Mouse (Mus musculus) cortical plate, adult 2 months (tissue): ENCODE results near the gene Tmem52. TPM values are rescaled to one million over a fixed set of nuclear protein-coding genes. Genes with fewer than 3 reads are reported as not detected.
"Not testable (repeated sequence)": the region's sequence is repeated elsewhere in the genome, so short reads cannot be mapped to it uniquely, and the experiment has no call there.

Source experiments
- H3K27ac ChIP-seq: fragments of 200-500 bp; 2 replicates; pipeline ENCODE4 v1.5.1; 2012; ENCODE audit warnings: low read length, control low read depth, inconsistent platforms; ENCODE audit not compliant: insufficient read depth
- H3K4me1 ChIP-seq: fragments of 200-500 bp; 2 replicates; pipeline ENCODE4 v1.6.1; 2011; ENCODE audit warnings: low read length; ENCODE audit not compliant: control insufficient read depth, insufficient read depth
- H3K4me3 ChIP-seq: fragments of 200-500 bp; 2 replicates; pipeline ENCODE4 v1.5.1; 2011; ENCODE audit warnings: mild to moderate bottlenecking, low read length, control low read depth; ENCODE audit not compliant: insufficient read depth
- CTCF ChIP-seq: fragments of 200-500 bp; IDR thresholded peaks from 2 replicates; pipeline ENCODE4 v1.5.1; 2011; ENCODE audit warnings: mild to moderate bottlenecking, control low read depth, low read length; ENCODE audit not compliant: insufficient read depth; ENCODE audit errors: extremely low read depth
- POLR2A ChIP-seq: fragments of 200-500 bp; IDR thresholded peaks from 2 replicates; pipeline ENCODE4 v1.6.1; 2011; ENCODE audit warnings: mild to moderate bottlenecking, low read length, control low read depth; ENCODE audit not compliant: insufficient read depth; ENCODE audit errors: extremely low read depth
- polyA plus RNA-seq: library from polyadenylated mRNA; depleted of rRNA; stranded (reverse); fragments of >200 nt; gene quantifications from 2 replicates; pipeline ENCODE4 v1.2.3, GENCODE M21; 2012; rRNA removed

The Tmem52 gene
- polyA plus RNA-seq: 2.1 and 2.7 TPM in 2 replicates

DNA sequence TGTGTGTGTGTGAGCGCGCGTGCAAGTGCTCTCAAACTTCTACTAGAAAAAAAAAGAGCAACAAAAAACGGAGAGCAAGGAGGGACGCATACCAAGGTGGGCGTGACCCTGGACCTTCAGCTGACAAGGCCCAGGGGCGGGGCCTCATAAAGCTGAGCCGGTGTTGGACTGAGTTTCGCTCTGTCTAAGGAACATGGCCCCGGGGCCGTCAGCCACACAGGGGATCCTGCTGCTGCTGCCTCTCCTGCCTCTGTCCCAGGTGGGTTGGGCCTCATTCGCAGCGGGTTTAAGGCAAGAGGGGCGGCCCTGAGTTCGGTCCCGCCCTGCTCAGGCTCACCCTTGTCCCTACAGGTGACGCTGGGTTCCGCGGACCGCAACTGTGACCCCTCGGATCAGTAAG lies at the start of gene Tmem52:
Gene Tmem52 (plus strand): TSS at position 163 of the 400 bp plus-strand sequence.
- no peaks in the 10 kb centered on the region for H3K4me1 ChIP-seq
- H3K4me3 ChIP-seq: peak within 1 kb of the TSS; percentile 15
- no peak within 1 kb of the TSS for H3K27ac ChIP-seq
- no peak for TF ChIP-seq POLR2A

DNA sequence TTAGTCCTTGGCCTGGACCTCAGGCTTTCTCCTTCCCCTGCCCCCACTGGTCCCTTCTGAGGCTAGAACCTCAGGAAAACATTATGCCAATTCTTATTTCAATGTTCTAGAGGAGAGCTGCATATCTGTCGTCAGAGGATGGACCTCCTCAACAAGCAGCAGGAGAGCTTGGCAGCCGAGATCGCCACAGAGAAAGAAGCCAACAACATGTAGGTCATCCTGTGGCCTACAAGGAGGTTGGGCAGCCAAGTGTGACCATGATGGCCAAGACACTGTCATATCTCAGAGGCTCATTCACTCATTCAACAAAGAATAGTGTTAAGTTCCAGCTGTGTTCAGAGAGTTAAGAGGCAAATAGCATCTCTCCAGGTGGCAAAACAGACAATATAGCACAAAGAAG lies 48.8 kb upstream of the Tmem52 start:
- no peak overlapping the region for H3K27ac ChIP-seq
- no peak for TF ChIP-seq CTCF
- no peak for TF ChIP-seq POLR2A
- no peak overlapping the region for H3K4me3 ChIP-seq
- H3K4me1 ChIP-seq: no peaks in the 10 kb centered on the region

DNA sequence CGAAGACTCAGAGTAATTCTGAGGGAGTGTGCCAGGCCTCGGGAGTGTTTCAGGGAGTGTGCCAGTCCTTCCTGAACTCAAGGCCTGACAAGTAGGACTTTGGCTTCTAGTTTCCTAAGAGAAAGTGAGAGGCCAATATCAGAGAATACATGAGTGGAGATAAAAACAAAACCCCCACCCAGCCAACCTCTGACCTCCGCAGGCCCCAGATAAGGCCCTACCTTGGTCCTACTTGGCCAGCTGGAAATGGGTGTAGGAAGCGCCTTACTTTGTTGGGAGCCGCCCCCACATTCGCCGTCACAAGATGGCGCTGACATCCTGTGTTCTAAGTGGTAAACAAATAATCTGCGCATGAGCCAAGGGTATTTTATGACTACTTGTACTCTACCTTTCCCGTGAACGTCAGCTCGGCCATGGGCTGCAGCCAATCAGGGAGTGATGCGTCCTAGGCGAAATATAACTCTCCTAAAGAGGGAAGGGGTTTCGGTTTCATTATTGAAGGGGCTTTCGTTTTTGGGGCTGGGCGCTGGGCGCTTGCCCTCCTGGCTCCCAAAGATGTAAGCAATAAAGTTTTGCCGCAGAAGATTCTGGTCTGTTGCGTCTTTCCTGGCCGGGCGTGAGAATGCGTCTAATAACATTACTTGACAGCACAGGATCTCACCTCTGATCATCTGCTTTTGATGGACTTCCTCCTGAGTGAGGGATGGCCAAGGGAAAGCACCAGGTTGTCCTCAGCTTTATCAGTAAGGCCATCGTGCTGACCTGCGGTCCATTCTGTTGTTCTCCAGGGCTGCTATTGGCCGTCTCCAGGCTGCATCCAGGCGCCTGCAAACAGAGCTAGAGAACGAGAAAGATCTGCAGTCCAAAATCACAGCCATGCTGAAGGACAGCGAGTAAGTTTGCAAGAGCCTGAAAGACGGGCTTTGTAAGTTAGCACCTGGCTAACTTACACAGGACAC lies 47.2 kb upstream of the Tmem52 start:
- not testable (repeated sequence) for H3K27ac ChIP-seq, H3K4me1 ChIP-seq, H3K4me3 ChIP-seq

DNA sequence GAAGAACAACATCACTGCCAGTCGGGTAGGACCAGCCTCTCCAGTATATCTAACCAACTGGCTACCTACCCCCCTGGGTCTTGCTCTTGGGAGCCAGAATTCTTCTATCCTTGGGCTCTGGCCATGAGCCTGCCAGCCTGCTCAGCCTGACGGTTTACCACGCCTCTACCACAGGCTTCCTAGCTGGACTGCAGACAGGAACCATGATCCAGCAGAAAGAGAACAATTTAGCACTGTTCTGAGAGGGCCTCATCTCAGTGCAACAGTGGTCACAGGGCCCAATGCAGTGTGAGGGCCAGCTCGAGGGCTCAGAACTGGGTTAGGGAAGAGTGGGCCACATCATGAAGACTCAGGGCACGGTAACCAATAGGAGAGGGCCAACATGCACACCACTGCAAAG lies 44.9 kb upstream of the Tmem52 start:
- no peaks in the 10 kb centered on the region for H3K4me1 ChIP-seq
- no peak overlapping the region for H3K27ac ChIP-seq
- H3K4me3 ChIP-seq: no peak overlapping the region
- TF ChIP-seq POLR2A: no peak
- no peak for TF ChIP-seq CTCF

DNA sequence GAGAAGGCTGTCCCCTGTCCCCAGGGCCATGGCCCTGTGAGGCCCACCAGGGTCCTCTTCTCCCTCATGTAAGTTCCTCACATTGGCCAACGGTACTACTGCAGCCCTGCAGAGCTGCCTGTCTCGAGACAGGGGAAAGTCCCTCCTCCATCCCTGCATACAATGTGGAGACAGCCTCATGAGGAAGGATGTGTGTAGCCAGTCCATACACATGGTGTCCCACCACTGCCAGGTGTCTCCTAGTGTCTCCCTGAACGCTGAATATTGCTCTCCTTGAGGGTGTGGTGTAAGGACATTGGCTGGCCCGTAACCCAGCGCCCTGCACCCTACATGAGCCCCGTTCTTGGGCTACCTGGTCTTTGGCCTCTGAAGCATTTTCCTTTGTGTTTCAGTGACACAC lies 42.6 kb upstream of the Tmem52 start:
- Histone ChIP-seq H3K4me3 (no peak overlapping the region), H3K27ac (no peak overlapping the region), H3K4me1 (no peaks in the 10 kb centered on the region)
- TF ChIP-seq CTCF (no peak), POLR2A (no peak)

DNA sequence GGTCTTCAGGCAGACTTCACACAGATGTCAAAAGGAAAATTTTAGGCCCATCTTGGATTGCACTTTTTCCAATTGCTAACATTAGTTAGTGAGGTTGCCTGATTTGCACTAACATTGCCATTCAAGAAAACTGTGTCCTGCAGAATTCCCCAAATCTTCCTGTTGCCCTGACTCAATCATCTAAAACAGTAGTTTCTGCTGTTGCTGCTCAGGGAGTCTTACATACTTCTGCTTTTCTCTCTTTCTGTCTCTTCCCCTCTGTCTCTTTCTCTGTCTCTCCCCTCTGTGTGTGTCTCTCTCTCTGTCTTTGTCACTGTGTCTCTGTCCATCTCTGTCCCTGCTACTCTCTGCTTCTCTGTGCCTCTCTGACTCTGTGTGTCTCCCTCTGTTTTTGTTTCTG lies 40.5 kb upstream of the Tmem52 start:
- Histone ChIP-seq H3K4me3 (no peak overlapping the region), H3K27ac (no peak overlapping the region), H3K4me1 (no peaks in the 10 kb centered on the region)
- TF ChIP-seq CTCF (no peak), POLR2A (no peak)

DNA sequence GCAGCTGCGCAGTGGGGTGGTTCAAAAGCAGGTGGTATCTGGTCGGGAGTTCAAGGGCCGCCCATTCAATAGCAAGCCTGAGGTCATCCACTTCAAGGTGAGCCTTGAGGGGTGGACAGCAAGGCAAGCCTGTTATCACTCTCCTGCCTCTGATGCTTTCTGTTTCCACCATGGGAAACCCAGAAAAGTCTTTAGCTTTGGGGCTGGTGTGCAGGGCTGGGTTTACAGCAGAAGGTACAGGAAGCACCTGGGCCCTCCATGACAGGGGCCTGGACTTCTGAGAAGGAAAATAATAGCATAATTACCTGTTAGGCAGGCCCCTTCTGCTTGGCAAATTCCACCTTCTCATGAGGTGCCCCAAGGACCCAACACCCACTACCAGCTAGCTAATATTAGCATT lies 39.7 kb upstream of the Tmem52 start:
- no peak overlapping the region for H3K27ac ChIP-seq
- H3K4me1 ChIP-seq: no peaks in the 10 kb centered on the region
- TF ChIP-seq POLR2A (no peak), CTCF (no peak)
- no peak overlapping the region for H3K4me3 ChIP-seq

DNA sequence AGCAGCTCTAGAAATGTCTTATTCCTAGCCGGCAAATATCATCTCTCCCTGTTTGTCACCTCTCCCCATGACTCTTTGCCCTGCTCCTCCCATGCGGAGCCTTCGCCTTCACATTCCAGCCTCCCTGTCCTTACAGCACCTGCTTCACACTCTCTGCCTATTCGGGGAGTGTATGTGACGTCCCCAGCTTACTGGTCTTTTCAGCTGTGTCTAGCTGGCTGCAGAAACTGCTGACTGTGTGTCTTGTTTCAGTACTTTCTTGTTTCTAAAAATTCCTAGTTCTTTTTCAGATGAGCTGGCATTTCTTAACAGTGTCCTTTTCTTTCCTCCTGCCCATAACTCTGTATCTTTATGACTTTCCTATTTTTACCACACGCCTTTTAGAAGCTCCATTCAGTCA lies 36.6 kb upstream of the Tmem52 start:
- Histone ChIP-seq H3K27ac (peak overlapping the region; percentile 82; the same call in 1 of the 2 replicates), H3K4me1 (no peaks in the 10 kb centered on the region), H3K4me3 (no peak overlapping the region)
- TF ChIP-seq CTCF (no peak), POLR2A (no peak)

DNA sequence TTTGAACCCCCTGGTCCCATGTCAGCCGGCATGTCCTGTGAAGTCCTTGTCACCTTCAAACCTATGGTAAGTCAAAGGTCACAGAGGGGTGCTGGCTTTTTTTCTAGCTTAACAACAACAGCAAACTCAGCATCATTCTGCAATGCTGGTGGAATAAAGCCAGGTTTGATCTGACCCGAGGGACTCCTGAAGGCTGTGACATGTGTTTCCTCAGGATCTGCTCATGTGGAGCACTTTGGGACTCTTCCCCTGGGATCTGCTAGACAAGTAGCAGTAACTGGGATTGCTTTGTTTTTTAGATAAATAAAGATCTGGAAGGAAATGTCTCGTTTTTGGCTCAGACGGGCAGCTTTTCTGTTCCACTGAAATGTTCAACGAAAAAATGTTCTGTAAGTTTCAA lies 34.9 kb upstream of the Tmem52 start:
- Histone ChIP-seq H3K4me1 (no peaks in the 10 kb centered on the region), H3K4me3 (no peak overlapping the region), H3K27ac (no peak overlapping the region)
- no peak for TF ChIP-seq CTCF
- no peak for TF ChIP-seq POLR2A

DNA sequence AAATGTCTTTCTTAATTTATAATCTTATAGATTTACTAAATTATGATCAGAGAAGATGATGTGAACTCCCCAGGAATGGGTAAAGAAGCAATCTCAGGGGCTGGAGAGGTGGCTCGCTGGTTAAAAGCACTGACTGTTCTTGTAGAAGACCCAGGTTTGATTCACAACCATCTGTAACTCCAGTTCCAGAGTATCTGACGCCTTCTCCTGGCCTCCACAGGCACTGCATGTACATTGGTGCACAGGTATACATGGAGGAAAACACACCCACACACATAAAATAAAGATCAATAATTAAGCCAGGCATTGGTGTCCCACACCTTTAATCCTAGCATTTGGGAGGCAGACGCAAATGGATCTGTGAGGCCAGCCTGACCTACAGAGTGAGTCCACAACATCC lies 26.1 kb upstream of the Tmem52 start:
- TF ChIP-seq POLR2A (no peak), CTCF (no peak)
- H3K4me1 ChIP-seq: no peaks in the 10 kb centered on the region
- H3K27ac ChIP-seq: no peak overlapping the region
- no peak overlapping the region for H3K4me3 ChIP-seq
